Mouse (Mus musculus) brain, embryonic 14.5 days (tissue): ENCODE data around the gene Tmem30b.

Source experiments
- CTCF ChIP-seq: fragments of 200-500 bp; IDR thresholded peaks from 2 replicates; pipeline ENCODE4 v1.5.1; 2012; ENCODE audit warnings: inconsistent platforms, mild to moderate bottlenecking, moderate library complexity, borderline replicate concordance; ENCODE audit not compliant: insufficient read depth, insufficient read length; ENCODE audit errors: extremely low read depth
- POLR2A ChIP-seq: fragments of 200-500 bp; IDR thresholded peaks from 2 replicates; pipeline ENCODE4 v1.6.1; 2012; ENCODE audit warnings: mild to moderate bottlenecking, inconsistent platforms, borderline replicate concordance; ENCODE audit not compliant: poor library complexity, insufficient read depth, insufficient read length, severe bottlenecking; ENCODE audit errors: extremely low read depth

DNA sequence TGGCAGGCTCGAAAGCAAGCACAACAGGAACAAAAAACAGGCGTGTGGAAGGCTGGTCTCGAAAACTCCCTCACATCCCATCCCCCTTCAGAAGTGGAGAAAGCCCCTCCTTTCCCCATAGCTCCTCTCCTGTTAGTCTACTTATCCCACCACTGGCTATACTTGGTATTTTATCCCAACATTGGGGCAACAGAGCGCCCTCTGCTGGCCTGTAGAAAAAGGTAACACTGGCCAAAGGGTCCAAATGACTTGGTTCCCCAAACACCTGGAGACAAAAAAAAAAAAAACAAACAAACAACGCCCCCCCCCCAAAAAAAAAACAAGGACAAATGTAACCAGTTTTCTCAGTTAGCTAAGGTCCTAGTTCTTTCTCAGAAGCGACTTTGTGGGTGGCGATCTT lies 13.9 kb upstream of the Tmem30b start:
- TF ChIP-seq POLR2A = no peak
- TF ChIP-seq CTCF = peak; percentile 43; the same call in 1 of the 2 replicates
